Mouse (Mus musculus): Measurements from ENCODE around the gene Fosb. TPM values are rescaled to one million over a fixed set of nuclear protein-coding genes. Genes with fewer than 3 reads are reported as not detected.

Gene Fosb
- polyA plus RNA-seq, 1 experiment from 2014 or later: 0.26 TPM

Other genes with a start within 250 kb of the Fosb start
- 15.4 and 18.7 TPM in 2 replicates for gene Dmwd, start 233.8 kb downstream of the Fosb start, polyA plus RNA-seq (2015; fragmentation: Nextera tagmentation; extraction: Ambion mirVana)
- gene Dmpk, start 226.2 kb downstream of the Fosb start, polyA plus RNA-seq (2015; fragmentation: Nextera tagmentation; extraction: Ambion mirVana): 18.1 and 24.7 TPM in 2 replicates
- gene Six5, start 215.5 kb downstream of the Fosb start, polyA plus RNA-seq (2015; fragmentation: Nextera tagmentation; extraction: Ambion mirVana): 8.0 and 10.1 TPM in 2 replicates
- 2.9 and 3.4 TPM in 2 replicates for gene Gm4969, start 191.7 kb downstream of the Fosb start, polyA plus RNA-seq (2015; fragmentation: Nextera tagmentation; extraction: Ambion mirVana)
- 16.1 and 16.3 TPM in 2 replicates for gene Fbxo46, start 190.2 kb downstream of the Fosb start, polyA plus RNA-seq (2015; fragmentation: Nextera tagmentation; extraction: Ambion mirVana)
- 13.5 and 14.4 TPM in 2 replicates for gene Qpctl, start 160.8 kb downstream of the Fosb start, polyA plus RNA-seq (2015; fragmentation: Nextera tagmentation; extraction: Ambion mirVana)
- 157 and 162 TPM in 2 replicates for gene Snrpd2, start 160.3 kb downstream of the Fosb start, polyA plus RNA-seq (2015; fragmentation: Nextera tagmentation; extraction: Ambion mirVana)
- gene Gipr, start 143.9 kb downstream of the Fosb start, polyA plus RNA-seq (2015; fragmentation: Nextera tagmentation; extraction: Ambion mirVana): 0.76 and 1.0 TPM in 2 replicates
- gene Eml2, start 133.6 kb downstream of the Fosb start, polyA plus RNA-seq (2015; fragmentation: Nextera tagmentation; extraction: Ambion mirVana): 9.5 and 16.8 TPM in 2 replicates
- gene Gpr4, start 97.5 kb downstream of the Fosb start, polyA plus RNA-seq (2015; fragmentation: Nextera tagmentation; extraction: Ambion mirVana): 2.7 and 3.3 TPM in 2 replicates
- gene Opa3, start 81.7 kb downstream of the Fosb start, polyA plus RNA-seq (2015; fragmentation: Nextera tagmentation; extraction: Ambion mirVana): 38.8 and 40.5 TPM in 2 replicates
- gene Vasp, start 38.2 kb downstream of the Fosb start, polyA plus RNA-seq (2015; fragmentation: Nextera tagmentation; extraction: Ambion mirVana): 87.4 and 89.8 TPM in 2 replicates
- gene Ppm1n, start 30.0 kb downstream of the Fosb start, polyA plus RNA-seq (2015; fragmentation: Nextera tagmentation; extraction: Ambion mirVana): 0.13 TPM in 1 of 2 replicates, not detected in the other
- 8.3 and 9.2 TPM in 2 replicates for gene Rtn2, start 27.4 kb downstream of the Fosb start, polyA plus RNA-seq (2015; fragmentation: Nextera tagmentation; extraction: Ambion mirVana)
- 85.7 and 87.2 TPM in 2 replicates for gene Ercc1, start 34.7 kb upstream of the Fosb start, polyA plus RNA-seq (2015; fragmentation: Nextera tagmentation; extraction: Ambion mirVana)
- 27.0 and 28.3 TPM in 2 replicates for gene Cd3eap, start 49.4 kb upstream of the Fosb start, polyA plus RNA-seq (2015; fragmentation: Nextera tagmentation; extraction: Ambion mirVana)
- 5.5 and 5.8 TPM in 2 replicates for gene Ppp1r13l, start 49.7 kb upstream of the Fosb start, polyA plus RNA-seq (2015; fragmentation: Nextera tagmentation; extraction: Ambion mirVana)
- 16.0 and 19.5 TPM in 2 replicates for gene Ercc2, start 72.0 kb upstream of the Fosb start, polyA plus RNA-seq (2015; fragmentation: Nextera tagmentation; extraction: Ambion mirVana)
- 5.1 and 6.3 TPM in 2 replicates for gene Klc3, start 94.1 kb upstream of the Fosb start, polyA plus RNA-seq (2015; fragmentation: Nextera tagmentation; extraction: Ambion mirVana)
- 22.6 and 58.1 TPM in 2 replicates for gene Ckm, start 94.7 kb upstream of the Fosb start, polyA plus RNA-seq (2015; fragmentation: Nextera tagmentation; extraction: Ambion mirVana)
- gene Mark4, start 148.8 kb upstream of the Fosb start, polyA plus RNA-seq (2015; fragmentation: Nextera tagmentation; extraction: Ambion mirVana): 6.6 and 9.4 TPM in 2 replicates
- gene Exoc3l2, start 153.3 kb upstream of the Fosb start, polyA plus RNA-seq (2015; fragmentation: Nextera tagmentation; extraction: Ambion mirVana): 3.0 TPM in 2 replicates
- 2.3 and 2.6 TPM in 2 replicates for gene Bloc1s3, start 198.3 kb upstream of the Fosb start, polyA plus RNA-seq (2015; fragmentation: Nextera tagmentation; extraction: Ambion mirVana)
- gene Trappc6a, start 198.3 kb upstream of the Fosb start, polyA plus RNA-seq (2015; fragmentation: Nextera tagmentation; extraction: Ambion mirVana): 76.2 and 81.2 TPM in 2 replicates
- gene Nkpd1, start 207.8 kb upstream of the Fosb start, polyA plus RNA-seq (2015; fragmentation: Nextera tagmentation; extraction: Ambion mirVana): 0.10 and 0.15 TPM in 2 replicates

Data from kidney, embryonic 15.5 days (tissue).